8 mouse cellular contexts compared by ENCODE assay signal in the genomic region with DNA sequence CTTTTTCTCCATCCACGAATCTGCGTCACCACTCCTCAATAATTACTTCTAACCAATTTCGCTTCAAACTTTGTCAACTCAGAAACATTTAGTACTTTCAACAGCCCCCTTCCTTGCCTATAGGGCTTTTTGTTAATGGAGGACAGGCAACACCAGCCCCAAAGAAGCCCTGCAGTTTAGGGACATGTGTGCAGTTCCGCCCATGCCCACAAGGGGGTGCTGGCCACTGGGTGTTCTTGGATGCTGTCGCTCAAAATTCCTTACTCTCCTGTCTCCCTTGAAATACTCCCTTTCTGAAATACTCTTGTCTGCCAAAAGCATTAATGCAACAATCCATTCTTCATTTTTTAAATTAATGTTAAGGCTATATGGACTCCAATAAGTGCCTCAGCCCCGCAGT.
A peak's percentile ranks its signal among the peaks of the same experiment; 100 is the strongest.
DNase-seq lines count a peak whose midpoint lies in the region; ATAC-seq and TF ChIP-seq lines count a peak whose summit lies in the region.

No protein-coding gene starts in this region.

- no peaks in the 10 kb centered on the region for H3K9me3 ChIP-seq in intestine, postnatal 0 days (ENCODE audit: control insufficient read depth)
- no peaks in the 10 kb centered on the region for H3K9me3 ChIP-seq in intestine, embryonic 15.5 days

- no peak overlapping the region for H3K27ac ChIP-seq in intestine, postnatal 0 days (ENCODE audit: low read depth, low read length)
- H3K27ac ChIP-seq in intestine, embryonic 15.5 days: no peak overlapping the region

- H3K4me2 ChIP-seq in intestine, postnatal 0 days (replicated peaks; ENCODE audit: low read depth): no peak overlapping the region
- no peak overlapping the region for H3K4me2 ChIP-seq in intestine, embryonic 15.5 days (replicated peaks)

- peak; percentile 88 for TF ChIP-seq CTCF in intestine, postnatal 0 days (IDR thresholded peaks at IDR 0.05; ENCODE audit: low read depth)

- peak; percentile 40 to 77 for DNase-seq in adrenal gland, adult (ENCODE audit: inconsistent age in 2 of 2, low spot score in 1 of 2)
- peak; percentile 56 for DNase-seq in embryo, embryonic 11 days
- peak; percentile 77 for DNase-seq in kidney, postnatal 10 days
- peak; percentile 20 to 69 for DNase-seq in thymus, postnatal 10 days (ENCODE audit: low spot score in 2 of 2)

- no peaks in the 10 kb centered on the region for H3K27me3 ChIP-seq in intestine, postnatal 0 days (replicated peaks; ENCODE audit: control insufficient read depth, insufficient read depth, low read length)
- H3K27me3 ChIP-seq in intestine, embryonic 15.5 days (replicated peaks): no peaks in the 10 kb centered on the region

- H3K9ac ChIP-seq in intestine, postnatal 0 days (ENCODE audit: low read depth, low read length): no peak overlapping the region
- H3K9ac ChIP-seq in intestine, embryonic 15.5 days: no peak overlapping the region

- no peaks in the 10 kb centered on the region for H3K4me1 ChIP-seq in intestine, postnatal 0 days (replicated peaks; ENCODE audit: control insufficient read depth, insufficient read depth, low read length)
- peaks cover 10% of the 10 kb centered on the region; the same call in 1 of the 2 replicates for H3K4me1 ChIP-seq in intestine, embryonic 15.5 days (replicated peaks)

- no peak for ATAC-seq in intestine, postnatal 0 days
- ATAC-seq in intestine, embryonic 15.5 days: no peak
- peak; percentile 63 for ATAC-seq in CD4-positive, CD25-positive, alpha-beta regulatory T cell, adult 4 months
- ATAC-seq in megakaryocyte, adult 5-6 weeks (ENCODE audit: poor library complexity, severe bottlenecking): peak; percentile 87

- H3K4me3 ChIP-seq in intestine, postnatal 0 days (ENCODE audit: low read depth, low read length): no peak overlapping the region
- H3K4me3 ChIP-seq in intestine, embryonic 15.5 days (replicated peaks): no peak overlapping the region

- no peaks in the 10 kb centered on the region for H3K36me3 ChIP-seq in intestine, postnatal 0 days (ENCODE audit: control insufficient read depth, insufficient read depth)
- H3K36me3 ChIP-seq in intestine, embryonic 15.5 days: no peaks in the 10 kb centered on the region

- WGBS in intestine, postnatal 0 days: 76% methylated on average over 6 of the region's 6 CpGs
- WGBS in intestine, embryonic 15.5 days: 72% methylated on average over 6 of the region's 6 CpGs

Comparison
In these comparisons a context has a peak if more than half of its experiments do, and no peak if none do; other contexts are left out.
1. ATAC-seq: peak in CD4-positive, CD25-positive, alpha-beta regulatory T cell, adult 4 months (single experiment) and megakaryocyte, adult 5-6 weeks (single experiment); none in intestine, postnatal 0 days (single experiment) and intestine, embryonic 15.5 days (single experiment).
2. Peak in every context shown above with its lines, with median percentiles within 50 percentile points of each other: DNase-seq.